In the genomic region with DNA sequence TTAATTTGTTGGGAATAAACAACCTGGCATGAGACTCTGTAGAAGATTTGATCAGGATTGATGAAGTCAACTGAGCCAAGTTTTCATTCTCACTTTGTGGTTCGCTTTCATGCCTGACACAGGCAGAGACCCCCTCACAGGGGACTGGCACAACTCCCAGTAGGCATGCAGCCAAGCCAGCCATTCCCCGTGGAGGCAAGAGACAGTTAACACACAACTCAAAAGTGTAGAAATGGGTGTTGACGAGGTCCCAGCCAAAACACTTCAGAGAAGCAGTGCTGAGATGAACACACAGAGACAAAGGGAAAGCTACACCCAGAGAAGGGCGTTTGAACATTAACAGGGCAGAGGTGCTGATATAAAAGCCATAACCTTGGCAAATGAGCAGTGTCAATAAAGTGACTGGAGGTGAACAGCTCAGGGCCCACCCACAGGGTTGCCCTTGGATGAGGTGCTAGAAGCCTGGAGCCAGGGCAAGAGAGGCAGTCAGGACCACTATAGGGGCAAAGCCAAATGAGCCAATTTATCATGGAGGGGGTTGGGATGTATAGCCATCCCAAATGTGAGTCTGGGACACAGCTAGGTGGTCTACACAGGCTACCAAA, we compare ENCODE assay signal across 20 mouse cellular contexts. TPM values are rescaled to one million over a fixed set of nuclear protein-coding genes. Genes with fewer than 3 reads are reported as not detected.
DNase-seq lines count a peak whose midpoint lies in the region; ATAC-seq and TF ChIP-seq lines count a peak whose summit lies in the region.
"Had no signal": no experiment of that assay in that cellular context is flagged by ENCODE, and none has a peak within 500 bp of the region (broad histone marks: within the 10 kb centered on the region; RNA-seq: fewer than 3 reads in every experiment).

No protein-coding gene starts in this region.

- 27% methylated on average over 4 of the region's 4 CpGs for WGBS in hindbrain, postnatal 0 days
- WGBS in hindbrain, embryonic 12.5 days, result 79% methylated on average over 4 of the region's 4 CpGs
- 75% methylated on average over 4 of the region's 4 CpGs for WGBS in midbrain, embryonic 14.5 days
- 84% methylated on average over 4 of the region's 4 CpGs for WGBS in midbrain, embryonic 10.5 days
- WGBS in small intestine, adult 2 months, result 20% methylated on average over 4 of the region's 4 CpGs

- no peak overlapping the region for H3K4me3 ChIP-seq in hindbrain, postnatal 0 days (ENCODE audit: low read length)
- H3K4me3 ChIP-seq in hindbrain, embryonic 12.5 days, result no peak overlapping the region
- no peak overlapping the region for H3K4me3 ChIP-seq in midbrain, embryonic 14.5 days (replicated peaks; ENCODE audit: low read depth, low read length)
- no peak overlapping the region for H3K4me3 ChIP-seq in midbrain, embryonic 10.5 days
- H3K4me3 ChIP-seq in small intestine, adult 2 months (ENCODE audit: low read depth, low read length), result no peak overlapping the region
- H3K4me3 ChIP-seq: embryonic facial prominence, embryonic 12.5 days; erythroblast, embryonic 14.5 days; limb, embryonic 13.5 days; liver, embryonic 15.5 days; neural tube, embryonic 15.5 days; stomach, embryonic 15.5 days had no signal

- H3K9ac ChIP-seq in hindbrain, postnatal 0 days (replicated peaks; ENCODE audit: low read length), result no peak overlapping the region
- H3K9ac ChIP-seq in hindbrain, embryonic 12.5 days, result no peak overlapping the region
- H3K9ac ChIP-seq in midbrain, embryonic 14.5 days (replicated peaks; ENCODE audit: low read length), result no peak overlapping the region
- H3K9ac ChIP-seq: embryonic facial prominence, embryonic 12.5 days; limb, embryonic 13.5 days; liver, embryonic 15.5 days; neural tube, embryonic 15.5 days; stomach, embryonic 15.5 days had no signal

- H3K27me3 ChIP-seq in hindbrain, postnatal 0 days (ENCODE audit: insufficient read depth, low read length), result no peaks in the 10 kb centered on the region
- H3K27me3 ChIP-seq in hindbrain, embryonic 12.5 days, result no peaks in the 10 kb centered on the region
- H3K27me3 ChIP-seq in midbrain, embryonic 14.5 days (ENCODE audit: control insufficient read depth, insufficient read depth, low read length), result no peaks in the 10 kb centered on the region
- H3K27me3 ChIP-seq in midbrain, embryonic 10.5 days (ENCODE audit: low read depth, poor library complexity, severe bottlenecking), result no peaks in the 10 kb centered on the region
- H3K27me3 ChIP-seq in small intestine, adult 2 months (ENCODE audit: control insufficient read depth, insufficient read depth, low read length), result no peaks in the 10 kb centered on the region
- H3K27me3 ChIP-seq: embryonic facial prominence, embryonic 12.5 days; limb, embryonic 13.5 days; liver, embryonic 15.5 days; neural tube, embryonic 15.5 days; stomach, embryonic 15.5 days had no signal

- H3K36me3 ChIP-seq in hindbrain, postnatal 0 days (ENCODE audit: insufficient read depth, low read length), result no peaks in the 10 kb centered on the region
- no peaks in the 10 kb centered on the region for H3K36me3 ChIP-seq in hindbrain, embryonic 12.5 days
- no peaks in the 10 kb centered on the region for H3K36me3 ChIP-seq in midbrain, embryonic 14.5 days (ENCODE audit: control insufficient read depth, insufficient read depth, low read length)
- H3K36me3 ChIP-seq in midbrain, embryonic 10.5 days, result no peaks in the 10 kb centered on the region
- no peaks in the 10 kb centered on the region for H3K36me3 ChIP-seq in small intestine, adult 2 months (ENCODE audit: control insufficient read depth, insufficient read depth, low read length)
- H3K36me3 ChIP-seq: embryonic facial prominence, embryonic 12.5 days; limb, embryonic 13.5 days; liver, embryonic 15.5 days; neural tube, embryonic 15.5 days; stomach, embryonic 15.5 days had no signal

- TF ChIP-seq CTCF in hindbrain, postnatal 0 days (IDR thresholded peaks at IDR 0.05; ENCODE audit: low read depth), result no peak
- TF ChIP-seq CTCF in small intestine, adult 2 months (IDR thresholded peaks at IDR 0.05; ENCODE audit: extremely low read depth, insufficient read length, insufficient replicate concordance, low read depth, low read length), result no peak

- H3K9me3 ChIP-seq in hindbrain, postnatal 0 days (ENCODE audit: low read length), result no peaks in the 10 kb centered on the region
- no peaks in the 10 kb centered on the region for H3K9me3 ChIP-seq in hindbrain, embryonic 12.5 days (replicated peaks)
- no peaks in the 10 kb centered on the region for H3K9me3 ChIP-seq in midbrain, embryonic 14.5 days (ENCODE audit: control insufficient read depth, low read length)
- H3K9me3 ChIP-seq in midbrain, embryonic 10.5 days (replicated peaks), result no peaks in the 10 kb centered on the region
- H3K9me3 ChIP-seq: embryonic facial prominence, embryonic 12.5 days; limb, embryonic 13.5 days; liver, embryonic 15.5 days; neural tube, embryonic 15.5 days; stomach, embryonic 15.5 days had no signal

- ATAC-seq in hindbrain, postnatal 0 days, result no peak
- no peak for ATAC-seq in hindbrain, embryonic 12.5 days (ENCODE audit: low FRiP score)
- no peak for ATAC-seq in midbrain, embryonic 14.5 days (ENCODE audit: low FRiP score, low TSS enrichment)

- H3K4me1 ChIP-seq in hindbrain, postnatal 0 days (ENCODE audit: insufficient read depth, low read length), result no peaks in the 10 kb centered on the region
- H3K4me1 ChIP-seq in hindbrain, embryonic 12.5 days, result no peaks in the 10 kb centered on the region
- H3K4me1 ChIP-seq in midbrain, embryonic 14.5 days (ENCODE audit: control insufficient read depth, insufficient read depth, low read length), result no peaks in the 10 kb centered on the region
- H3K4me1 ChIP-seq in midbrain, embryonic 10.5 days, result no peaks in the 10 kb centered on the region
- peaks cover 9% of the 10 kb centered on the region; the same call in 1 of the 2 replicates for H3K4me1 ChIP-seq in small intestine, adult 2 months (ENCODE audit: control insufficient read depth, insufficient read depth, insufficient read length, low read length)
- H3K4me1 ChIP-seq: embryonic facial prominence, embryonic 12.5 days; liver, embryonic 15.5 days; neural tube, embryonic 15.5 days; stomach, embryonic 15.5 days had no signal

- peak; percentile 13 to 37 for DNase-seq in cerebellum, postnatal 10 days
- DNase-seq in cerebellum, postnatal 25 days, result no peak
- peak; percentile 28 for DNase-seq in hindbrain, postnatal 0 days (ENCODE audit: low spot score)
- peak; percentile 17 for DNase-seq in midbrain, embryonic 14.5 days
- DNase-seq in midbrain, embryonic 10.5 days (ENCODE audit: low spot score), result no peak
- no peak for DNase-seq in gastrocnemius, postnatal 4 days (ENCODE audit: low spot score in 2 of 2)
- DNase-seq: adrenal gland, adult 2 months; cerebellum, adult 9-10 months; gastrocnemius, postnatal 10 days; heart, adult 18-20 months; heart, postnatal 4 days; lung, postnatal 14 days had no signal

- TF ChIP-seq POLR2A in small intestine, adult 2 months (IDR thresholded peaks at IDR 0.05; ENCODE audit: low read depth, low read length), result no peak

- H3K27ac ChIP-seq in hindbrain, postnatal 0 days, result no peak overlapping the region
- H3K27ac ChIP-seq in hindbrain, embryonic 12.5 days, result no peak overlapping the region
- H3K27ac ChIP-seq in midbrain, embryonic 14.5 days (replicated peaks; ENCODE audit: low read depth, low read length), result no peak overlapping the region
- no peak overlapping the region for H3K27ac ChIP-seq in midbrain, embryonic 10.5 days (replicated peaks)
- H3K27ac ChIP-seq in small intestine, adult 2 months (ENCODE audit: insufficient read depth, low read depth, low read length), result peak overlapping the region; percentile 76
- H3K27ac ChIP-seq: embryonic facial prominence, embryonic 12.5 days; limb, embryonic 13.5 days; liver, embryonic 15.5 days; neural tube, embryonic 15.5 days; stomach, embryonic 15.5 days had no signal

- no peak overlapping the region for H3K4me2 ChIP-seq in hindbrain, postnatal 0 days (ENCODE audit: low read depth, low read length)
- H3K4me2 ChIP-seq in hindbrain, embryonic 12.5 days (replicated peaks), result no peak overlapping the region
- no peak overlapping the region for H3K4me2 ChIP-seq in midbrain, embryonic 14.5 days (ENCODE audit: low read length)
- H3K4me2 ChIP-seq: embryonic facial prominence, embryonic 12.5 days; limb, embryonic 13.5 days; liver, embryonic 15.5 days; neural tube, embryonic 15.5 days; stomach, embryonic 15.5 days had no signal

RNA-seq across cellular contexts. Expression of a gene that starts 23.1 kb away (rescaled TPM):
- total RNA-seq in hindbrain, postnatal 0 days (2014; rRNA removed), result 2.0 and 3.2 TPM in 2 replicates
- 1.4 and 1.5 TPM in 2 replicates for polyA plus RNA-seq in hindbrain, postnatal 0 days (2015; fragmentation: Nextera tagmentation; extraction: Ambion mirVana)
- 2.8 and 2.9 TPM in 2 replicates for polyA plus RNA-seq in hindbrain, embryonic 12.5 days (2016; fragmentation: Nextera tagmentation; extraction: Ambion mirVana)
- 0.86 and 1.5 TPM in 2 replicates for polyA plus RNA-seq in midbrain, embryonic 14.5 days (2014; fragmentation: Nextera tagmentation; extraction: Ambion mirVana)
- 7.3 and 9.1 TPM in 2 replicates for polyA plus RNA-seq in midbrain, embryonic 10.5 days (2016; fragmentation: Nextera tagmentation; extraction: Ambion mirVana)
- 25.1 and 36.9 TPM in 2 replicates for polyA plus RNA-seq in small intestine, adult 2 months (2012; rRNA removed)
- total RNA-seq in gastrocnemius, postnatal 4 days (2021), result 1 to 10 TPM; 2.6 to 2.7 TPM

Comparison
In these comparisons a context has a peak if more than half of its experiments do, and no peak if none do; other contexts are left out.
1. DNase-seq: peak in cerebellum, postnatal 10 days (2 of 2), hindbrain, postnatal 0 days (single experiment) and midbrain, embryonic 14.5 days (single experiment); none in cerebellum, postnatal 25 days (0 of 2), midbrain, embryonic 10.5 days (single experiment) and gastrocnemius, postnatal 4 days (0 of 2).